Mouse (Mus musculus) heart, postnatal 0 days (tissue): Measurements from ENCODE around the gene Tap1. TPM values are rescaled to one million over a fixed set of nuclear protein-coding genes. Genes with fewer than 3 reads are reported as not detected.
A peak's percentile ranks its signal among the peaks of the same experiment; 100 is the strongest.

ENCODE experiments used
- ATAC-seq: fragments of 200-750 bp; cut with Nextera tagmentation; 2 replicates; pipeline ENCODE4 v1.8.0; 2017; ENCODE audit warnings: low read depth, moderate number of reproducible peaks, moderate library complexity; ENCODE audit not compliant: insufficient read depth
- DNase-seq: peaks from one replicate; pipeline ENCODE4 v3.0.0-alpha.2; 2016; ENCODE audit warnings: low spot score
- H3K27ac ChIP-seq: fragments of 300-500 bp; sonication (generic); 2 replicates; pipeline ENCODE4 v1.5.1; 2014; ENCODE audit warnings: low read depth, mild to moderate bottlenecking
- H3K27me3 ChIP-seq: fragments of 300-500 bp; sonication (generic); 2 replicates; pipeline ENCODE4 v1.6.1; 2014; ENCODE audit warnings: low read length, mixed read lengths; ENCODE audit not compliant: control insufficient read depth, insufficient read depth
- H3K36me3 ChIP-seq: fragments of 300-500 bp; sonication (generic); replicated peaks from 2 replicates; pipeline ENCODE4 v1.6.1; 2014; ENCODE audit warnings: low read length, mixed read lengths; ENCODE audit not compliant: control insufficient read depth, insufficient read depth
- H3K4me1 ChIP-seq: fragments of 300-500 bp; sonication (generic); 2 replicates; pipeline ENCODE4 v1.6.1; 2014; ENCODE audit warnings: antibody characterized with exemption; ENCODE audit not compliant: control insufficient read depth, insufficient read depth
- H3K4me2 ChIP-seq: fragments of 300-500 bp; sonication (generic); 2 replicates; pipeline ENCODE4 v1.6.1; 2014; ENCODE audit warnings: low read depth, mild to moderate bottlenecking, low read length, moderate library complexity
- H3K4me3 ChIP-seq: fragments of 300-500 bp; sonication (generic); 2 replicates; pipeline ENCODE4 v1.5.1; 2014; ENCODE audit warnings: low read depth, low read length
- H3K9ac ChIP-seq: fragments of 300-500 bp; sonication (generic); replicated peaks from 2 replicates; pipeline ENCODE4 v1.6.1; 2014; ENCODE audit warnings: low read depth, low read length, mixed read lengths
- H3K9me3 ChIP-seq: fragments of 300-500 bp; sonication (generic); replicated peaks from 2 replicates; pipeline ENCODE4 v1.6.1; 2016; ENCODE audit warnings: low read length; ENCODE audit not compliant: control insufficient read depth
- CTCF ChIP-seq: IDR thresholded peaks from 2 replicates; pipeline ENCODE4 v1.5.1; 2016; ENCODE audit warnings: antibody characterized with exemption, control low read depth, low read depth
- EP300 ChIP-seq: IDR thresholded peaks from 2 replicates; pipeline ENCODE4 v1.6.1; 2016; ENCODE audit warnings: antibody characterized with exemption, low read depth
- WGBS: fragments of 180-500 bp; shearing (Covaris S2); extraction: QIAGEN DNeasy Blood & Tissue Kit; methylation state at CpG from one replicate; pipeline ENCODE4 v1.1.7; 2014; 5-methylcytosine and 5-hydroxymethylcytosine counted together
- polyA plus RNA-seq: library from polyadenylated mRNA; unstranded; fragments of >200 nt; fragmentation: Nextera tagmentation; extraction: Ambion mirVana; gene quantifications from 2 replicates; pipeline ENCODE4 v1.2.1, GENCODE M21; 2015
- total RNA-seq: library from RNA; depleted of rRNA; stranded (reverse); fragments of >200 nt; gene quantifications from 2 replicates; pipeline ENCODE4 v1.2.3, GENCODE M21; 2014; ENCODE audit warnings: low replicate concordance

The Tap1 gene
- total and polyA plus RNA-seq, 2 experiments from 2014 or later, result 3.7 to 10.7 TPM

DNA sequence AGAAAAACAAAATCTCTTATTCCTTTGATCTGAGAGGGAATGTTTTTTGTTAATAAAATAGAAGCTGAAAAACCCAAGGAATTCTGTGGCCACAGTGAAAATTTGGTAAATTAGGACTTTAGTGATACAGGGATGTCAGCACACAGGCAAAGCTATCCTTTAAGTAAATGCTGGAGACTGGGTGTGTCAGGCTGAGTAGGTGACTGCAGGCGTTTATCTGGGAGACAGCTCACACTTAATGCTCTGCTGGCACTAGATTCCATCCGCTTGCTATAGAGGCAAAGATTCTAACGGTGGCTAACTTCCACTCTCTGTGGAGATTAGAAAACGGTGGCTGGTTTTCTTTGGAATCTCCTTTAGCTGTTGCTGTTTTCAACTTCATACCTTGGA, 16.9 kb upstream of the Tap1 start:
- no peak for ATAC-seq
- H3K4me3 ChIP-seq, result no peak overlapping the region
- 13% methylated on average over 4 of the region's 4 CpGs for WGBS

DNA sequence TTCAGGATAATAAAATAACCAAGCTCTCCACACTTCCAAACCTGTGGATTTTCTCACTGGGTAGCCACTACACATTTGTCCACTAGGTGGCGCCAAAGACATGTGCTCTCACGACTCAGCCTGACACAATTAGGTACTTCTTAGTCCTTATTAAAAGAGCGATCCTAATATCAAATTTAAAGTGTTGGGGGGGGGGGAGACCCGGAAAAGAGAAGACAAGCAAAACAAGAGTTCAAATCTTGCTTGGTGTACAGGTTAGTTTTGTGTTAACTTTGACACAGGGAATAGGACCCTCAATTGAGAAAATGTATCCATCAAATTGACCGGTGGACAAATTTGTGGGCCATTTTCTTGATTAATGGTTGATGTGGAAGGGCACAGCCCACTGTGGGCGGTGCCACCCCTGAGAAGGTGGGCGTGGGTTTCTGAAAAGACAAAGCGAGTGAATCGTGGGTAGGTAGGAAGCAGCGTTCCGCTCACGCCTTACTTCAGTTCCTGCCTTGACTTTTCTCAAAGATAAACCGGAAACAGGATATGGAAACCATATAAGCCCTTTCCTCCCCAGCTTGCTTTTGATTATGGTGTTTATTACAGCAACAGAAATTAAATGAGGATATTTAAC, 16.4 kb upstream of the Tap1 start:
- WGBS, result 37% methylated on average over 13 of the region's 13 CpGs
- ATAC-seq (peak; percentile 53; the same call in 1 of the 2 replicates), DNase-seq (peak; percentile 37)
- Histone ChIP-seq H3K4me2 (peak overlapping the region; percentile 28; the same call in 1 of the 2 replicates), H3K9me3 (no peaks in the 10 kb centered on the region), H3K4me1 (no peaks in the 10 kb centered on the region), H3K4me3 (no peak overlapping the region), H3K36me3 (no peaks in the 10 kb centered on the region), H3K9ac (no peak overlapping the region), H3K27me3 (0 out of 2 replicates have a peak, but pooled peaks cover 3% of the 10 kb centered on the region), H3K27ac (no peak overlapping the region)
- no peak for TF ChIP-seq EP300
- peak; percentile 97 for TF ChIP-seq CTCF

More for the DNA sequence above, 16.9 kb upstream of the Tap1 start:
- Histone ChIP-seq H3K36me3 (no peaks in the 10 kb centered on the region), H3K4me2 (no peak overlapping the region), H3K9me3 (peaks cover 2% of the 10 kb centered on the region; the same call in 1 of the 2 replicates), H3K27me3 (0 out of 2 replicates have a peak, but pooled peaks cover 3% of the 10 kb centered on the region), H3K27ac (no peak overlapping the region), H3K4me1 (no peaks in the 10 kb centered on the region), H3K9ac (no peak overlapping the region)
- TF ChIP-seq EP300, result no peak
- TF ChIP-seq CTCF, result no peak
- no peak for DNase-seq

DNA sequence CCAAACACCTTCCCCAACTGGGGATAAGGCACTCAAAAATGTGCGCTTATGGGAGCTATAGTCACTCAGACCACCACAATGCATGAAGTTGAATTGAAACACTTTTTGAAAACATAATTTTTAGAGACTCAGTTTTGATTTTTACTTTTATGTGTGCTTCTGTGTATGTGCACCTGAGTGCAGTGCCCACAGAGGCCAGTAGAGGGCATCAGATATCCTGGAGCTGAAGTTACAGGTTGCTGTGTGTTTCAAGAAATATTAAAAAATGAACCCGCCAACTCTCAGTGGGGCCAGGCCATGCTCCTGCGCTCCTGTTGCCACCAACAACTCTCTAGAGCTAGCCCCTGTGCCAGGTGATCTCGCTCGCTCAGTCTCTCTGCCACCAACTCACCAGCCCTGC, 14.8 kb upstream of the Tap1 start:
- H3K27me3 ChIP-seq, result 0 out of 2 replicates have a peak, but pooled peaks cover 3% of the 10 kb centered on the region
- H3K9me3 ChIP-seq, result peaks cover 8% of the 10 kb centered on the region; the same call in 1 of the 2 replicates
- no peak overlapping the region for H3K4me3 ChIP-seq
- no peak for ATAC-seq
- 93% methylated on average over 5 of the region's 5 CpGs for WGBS
- no peak overlapping the region for H3K4me2 ChIP-seq
- H3K27ac ChIP-seq, result no peak overlapping the region
- no peaks in the 10 kb centered on the region for H3K36me3 ChIP-seq
- no peak overlapping the region for H3K9ac ChIP-seq
- H3K4me1 ChIP-seq, result no peaks in the 10 kb centered on the region
- no peak for DNase-seq
- TF ChIP-seq EP300 (no peak), CTCF (no peak)

DNA sequence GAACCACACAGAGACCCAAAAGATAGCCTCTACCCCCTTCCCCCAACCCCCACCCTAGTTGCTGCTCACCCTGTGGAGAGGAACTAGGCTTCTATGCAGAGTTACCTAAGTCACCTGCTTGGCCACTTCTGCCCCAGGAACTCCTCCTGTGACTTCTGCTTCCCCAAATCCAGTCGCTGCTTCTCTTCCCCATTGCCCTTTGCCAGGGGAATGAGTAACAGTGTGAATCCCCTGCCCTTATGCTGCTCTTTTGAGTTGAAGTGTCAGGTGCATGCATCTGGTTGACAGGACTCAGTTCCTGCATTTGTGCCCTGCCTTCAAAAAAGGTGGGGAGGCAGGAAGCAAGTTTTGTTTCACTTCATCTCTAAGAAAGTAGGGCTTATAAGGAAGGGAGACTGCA, 13.3 kb upstream of the Tap1 start:
- 67% methylated on average over 1 of the region's 1 CpGs for WGBS
- no peak overlapping the region for H3K4me3 ChIP-seq
- no peak overlapping the region for H3K4me2 ChIP-seq
- H3K27ac ChIP-seq, result no peak overlapping the region
- 0 out of 2 replicates have a peak, but pooled peaks cover 3% of the 10 kb centered on the region for H3K27me3 ChIP-seq
- H3K36me3 ChIP-seq, result no peaks in the 10 kb centered on the region
- H3K9me3 ChIP-seq, result peaks cover 8% of the 10 kb centered on the region; the same call in 1 of the 2 replicates
- no peak for DNase-seq
- H3K9ac ChIP-seq, result no peak overlapping the region
- H3K4me1 ChIP-seq, result no peaks in the 10 kb centered on the region
- TF ChIP-seq CTCF (no peak), EP300 (no peak)
- no peak for ATAC-seq

DNA sequence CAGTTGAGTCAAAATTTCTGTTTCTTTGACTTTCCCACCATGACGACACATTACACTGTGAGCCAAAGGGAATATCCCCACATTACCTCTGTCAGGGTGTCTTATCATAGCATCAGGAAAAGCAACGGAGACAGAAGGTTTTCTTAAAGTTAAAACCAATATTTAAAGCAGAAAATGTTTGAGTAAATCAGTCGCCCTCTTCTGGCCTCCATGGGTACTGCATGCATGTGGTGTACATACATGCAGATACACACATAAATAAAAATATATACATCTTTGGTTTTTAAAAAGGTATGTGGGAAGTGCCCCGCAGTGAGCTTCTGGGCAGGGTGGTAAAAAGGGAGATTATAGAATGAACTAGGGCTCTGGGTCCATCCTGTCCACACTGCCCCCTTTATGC, 10.2 kb upstream of the Tap1 start:
- no peaks in the 10 kb centered on the region for H3K4me1 ChIP-seq
- peaks cover 8% of the 10 kb centered on the region; the same call in 1 of the 2 replicates for H3K9me3 ChIP-seq
- no peaks in the 10 kb centered on the region for H3K27me3 ChIP-seq
- ATAC-seq (no peak), DNase-seq (no peak)
- 61% methylated on average over 4 of the region's 4 CpGs for WGBS
- TF ChIP-seq EP300, result no peak
- no peak for TF ChIP-seq CTCF
- H3K9ac ChIP-seq, result no peak overlapping the region
- no peak overlapping the region for H3K4me3 ChIP-seq
- H3K27ac ChIP-seq, result no peak overlapping the region
- no peak overlapping the region for H3K4me2 ChIP-seq
- no peaks in the 10 kb centered on the region for H3K36me3 ChIP-seq
